Mouse (Mus musculus) CH12.LX (cell line): ENCODE measurements around the gene Dcdc2b. TPM values are rescaled to one million over a fixed set of nuclear protein-coding genes. Genes with fewer than 3 reads are reported as not detected.

Experiments used
- DNase-seq: peaks from one replicate; pipeline ENCODE4 v3.0.0-alpha.2; 2013; ENCODE audit errors: extremely low read depth
- H3K27ac ChIP-seq: 2 replicates; pipeline ENCODE4 v1.5.1; 2012; ENCODE audit warnings: low read depth, mild to moderate bottlenecking, control low read depth, moderate library complexity; ENCODE audit not compliant: insufficient read depth
- H3K27me3 ChIP-seq: replicated peaks from 2 replicates; pipeline ENCODE3; 2012; ENCODE audit warnings: inconsistent platforms
- H3K36me3 ChIP-seq, 2 experiments: replicated peaks in 1 of 2; 2 replicates each; pipeline versions ENCODE3 to v1.6.1; 2012; ENCODE audit warnings: inconsistent platforms in 1 of 2, low read length in 1 of 2, mild to moderate bottlenecking in 1 of 2, mixed read lengths in 1 of 2, moderate library complexity in 1 of 2; ENCODE audit not compliant: control insufficient read depth in 1 of 2, insufficient read depth in 1 of 2
- H3K4me1 ChIP-seq, 2 experiments: 2 replicates each; pipeline ENCODE4 v1.6.1; 2012; ENCODE audit warnings: inconsistent platforms in 1 of 2, moderate library complexity in 1 of 2; ENCODE audit not compliant: insufficient read depth in 2 of 2, control insufficient read depth in 1 of 2
- H3K4me2 ChIP-seq: 2 replicates; pipeline ENCODE4 v1.6.1; 2012; ENCODE audit warnings: low read depth, mild to moderate bottlenecking, control low read depth; ENCODE audit not compliant: poor library complexity, insufficient read depth, severe bottlenecking
- H3K4me3 ChIP-seq, 3 experiments: fragments of 150-350 bp in 1 of 3; sonication (generic) in 1 of 3; replicated peaks in 1 of 3; 2 replicates each; pipeline versions ENCODE3 to v1.5.1; 2011 to 2012; ENCODE audit warnings: low read depth in 2 of 3, low read length in 2 of 3, mild to moderate bottlenecking in 2 of 3, moderate library complexity in 2 of 3, control low read depth in 1 of 3, improper control_type of control experiment in 1 of 3, inconsistent platforms in 1 of 3, mixed read lengths in 1 of 3; ENCODE audit not compliant: poor library complexity in 1 of 3
- H3K79me2 ChIP-seq: replicated peaks from 2 replicates; pipeline ENCODE4 v1.6.1; 2012; ENCODE audit warnings: mild to moderate bottlenecking, moderate library complexity; ENCODE audit not compliant: control insufficient read depth, poor library complexity, insufficient read depth, severe bottlenecking; ENCODE audit errors: extremely low read depth
- H3K9ac ChIP-seq: 2 replicates; pipeline ENCODE4 v1.6.1; 2012; ENCODE audit warnings: low read depth, mild to moderate bottlenecking, control low read depth, moderate library complexity; ENCODE audit not compliant: insufficient read depth
- H3K9me3 ChIP-seq: replicated peaks from 2 replicates; pipeline ENCODE3; 2012; ENCODE audit warnings: low read length, inconsistent platforms, mixed read lengths
- CHD1 ChIP-seq: IDR thresholded peaks from 2 replicates; pipeline ENCODE4 v1.6.1; 2012; ENCODE audit warnings: low read depth, low read length, improper control_type of control experiment, inconsistent platforms
- CHD2 ChIP-seq: IDR thresholded peaks from 2 replicates; pipeline ENCODE4 v1.6.1; 2011; ENCODE audit warnings: low read length, improper control_type of control experiment
- E2F4 ChIP-seq: IDR thresholded peaks from 2 replicates; pipeline ENCODE4 v1.6.1; 2011; ENCODE audit warnings: low read depth, low read length, improper control_type of control experiment; ENCODE audit not compliant: insufficient replicate concordance
- ELF1 ChIP-seq: IDR thresholded peaks from 2 replicates; pipeline ENCODE4 v1.6.1; 2014; ENCODE audit warnings: low read depth, mild to moderate bottlenecking, inconsistent platforms, low read length, improper control_type of control experiment
- EP300 ChIP-seq: IDR thresholded peaks from 2 replicates; pipeline ENCODE4 v1.6.1; 2011; ENCODE audit warnings: low read length, improper control_type of control experiment
- ETS1 ChIP-seq: conservative IDR thresholded peaks from 2 replicates; pipeline ENCODE4 v1.6.1; 2012; ENCODE audit warnings: low read depth, mild to moderate bottlenecking, inconsistent platforms, low read length, improper control_type of control experiment, moderate library complexity
- GABPA ChIP-seq: IDR thresholded peaks from 2 replicates; pipeline ENCODE4 v1.6.1; 2012; ENCODE audit warnings: low read depth, low read length, improper control_type of control experiment, inconsistent platforms; ENCODE audit not compliant: insufficient replicate concordance
- IRF4 ChIP-seq: IDR thresholded peaks from 2 replicates; pipeline ENCODE4 v1.6.1; 2014; ENCODE audit warnings: low read depth, mild to moderate bottlenecking, inconsistent platforms, low read length, improper control_type of control experiment
- JUN ChIP-seq: IDR thresholded peaks from 2 replicates; pipeline ENCODE4 v1.6.1; 2011; ENCODE audit warnings: low read depth, mild to moderate bottlenecking, low read length, improper control_type of control experiment, moderate library complexity; ENCODE audit not compliant: insufficient read depth
- JUND ChIP-seq: conservative IDR thresholded peaks from 2 replicates; pipeline ENCODE4 v1.6.1; 2011; ENCODE audit warnings: low read depth, low read length, improper control_type of control experiment
- KAT2A ChIP-seq: IDR thresholded peaks from 2 replicates; pipeline ENCODE4 v1.6.1; 2012; ENCODE audit warnings: low read length, improper control_type of control experiment, inconsistent platforms; ENCODE audit not compliant: insufficient replicate concordance
- MEF2A ChIP-seq: IDR thresholded peaks from 2 replicates; pipeline ENCODE4 v1.6.1; 2014; ENCODE audit warnings: low read depth, mild to moderate bottlenecking, inconsistent platforms, low read length, improper control_type of control experiment, borderline replicate concordance
- MXI1 ChIP-seq: IDR thresholded peaks from 2 replicates; pipeline ENCODE4 v1.6.1; 2011; ENCODE audit warnings: mild to moderate bottlenecking, low read depth, low read length, improper control_type of control experiment
- MYC ChIP-seq: IDR thresholded peaks from 2 replicates; pipeline ENCODE4 v1.6.1; 2011; ENCODE audit warnings: low read depth, mild to moderate bottlenecking, improper control_type of control experiment, low read length
- NELFE ChIP-seq: IDR thresholded peaks from 2 replicates; pipeline ENCODE4 v1.6.1; 2011; ENCODE audit warnings: low read depth, low read length, improper control_type of control experiment
- NRF1 ChIP-seq: IDR thresholded peaks from 2 replicates; pipeline ENCODE4 v1.6.1; 2014; ENCODE audit warnings: low read depth, mild to moderate bottlenecking, inconsistent platforms, low read length, improper control_type of control experiment, moderate library complexity
- PAX5 ChIP-seq: IDR thresholded peaks from 2 replicates; pipeline ENCODE4 v1.6.1; 2012; ENCODE audit warnings: low read length, inconsistent platforms, mixed read lengths
- POLR2A ChIP-seq: IDR thresholded peaks from 2 replicates; pipeline ENCODE4 v1.6.1; 2011; ENCODE audit warnings: low read depth, mild to moderate bottlenecking, improper control_type of control experiment, low read length
- POLR2AphosphoS2 ChIP-seq: IDR thresholded peaks from 2 replicates; pipeline ENCODE4 v1.6.1; 2011; ENCODE audit warnings: low read depth, low read length, improper control_type of control experiment
- RAD21 ChIP-seq: IDR thresholded peaks from 2 replicates; pipeline ENCODE4 v1.6.1; 2011; ENCODE audit warnings: low read depth, mild to moderate bottlenecking, low read length, improper control_type of control experiment, moderate library complexity
- SIN3A ChIP-seq: IDR thresholded peaks from 2 replicates; pipeline ENCODE4 v1.6.1; 2012; ENCODE audit warnings: low read length, improper control_type of control experiment, inconsistent platforms
- SMC3 ChIP-seq: IDR thresholded peaks from 2 replicates; pipeline ENCODE4 v1.6.1; 2011; ENCODE audit warnings: low read depth, low read length, improper control_type of control experiment
- TBP ChIP-seq: conservative IDR thresholded peaks from 2 replicates; pipeline ENCODE4 v1.6.1; 2011; ENCODE audit warnings: low read depth, low read length, improper control_type of control experiment
- TCF12 ChIP-seq: IDR thresholded peaks from 2 replicates; pipeline ENCODE4 v1.6.1; 2014; ENCODE audit warnings: low read depth, mild to moderate bottlenecking, inconsistent platforms, low read length, improper control_type of control experiment
- USF1 ChIP-seq: IDR thresholded peaks from 2 replicates; pipeline ENCODE4 v1.6.1; 2014; ENCODE audit warnings: low read depth, mild to moderate bottlenecking, inconsistent platforms, low read length, improper control_type of control experiment
- USF2 ChIP-seq: conservative IDR thresholded peaks from 2 replicates; pipeline ENCODE4 v1.6.1; 2011; ENCODE audit warnings: low read depth, low read length, improper control_type of control experiment
- ZKSCAN1 ChIP-seq: IDR thresholded peaks from 2 replicates; pipeline ENCODE4 v1.6.1; 2012; ENCODE audit warnings: low read depth, inconsistent platforms, low read length, improper control_type of control experiment, borderline replicate concordance
- ZMIZ1 ChIP-seq: IDR thresholded peaks from 2 replicates; pipeline ENCODE4 v1.6.1; 2012; ENCODE audit warnings: low read depth, mild to moderate bottlenecking, inconsistent platforms, low read length, improper control_type of control experiment
- dilution Hi-C: fragments of 300-500 bp; cut with MboI; formaldehyde crosslinking; loops from 2 replicates; pipeline ENCODE4 v1.14.3; 2020; ENCODE audit warnings: low sequenced_read_pairs; ENCODE audit not compliant: extremely low pct_unique_long_range_greater_than_20kb, extremely low pct_ligation_motif_present
- in situ Hi-C: fragments of 300-500 bp; cut with MboI; formaldehyde crosslinking; loops from 3 replicates; pipeline ENCODE4 v1.14.3; 2019; ENCODE audit warnings: low sequenced_read_pairs, low pct_ligation_motif_present, low pct_unique_long_range_greater_than_20kb, mixed read lengths
- polyA plus RNA-seq: library from polyadenylated mRNA; unstranded; fragments of >175 nt; gene quantifications from 2 replicates; pipeline ENCODE4 v1.2.1, GENCODE M21; 2012; ENCODE audit warnings: low read depth; ENCODE audit not compliant: insufficient read length
- total RNA-seq, 2 experiments: library from RNA; depleted of rRNA; stranded (reverse); fragments of 300-350 nt in 1 of 2; fragments of >200 nt in 1 of 2; gene quantifications; 2 replicates each; pipeline ENCODE4 v1.2.3; 2012 to 2014

The Dcdc2b gene
- total and polyA plus RNA-seq, 3 experiments, result 0.66 to 1.6 TPM; not detected in 1

GRCm38 (mm10) chr4:129641756-129642155 is 27.7 kb upstream of the Dcdc2b start:
- TF ChIP-seq CHD2, result no peak
- TF ChIP-seq KAT2A, result no peak
- TF ChIP-seq JUND, result no peak
- TF ChIP-seq RAD21, result no peak
- TF ChIP-seq TBP, result no peak
- TF ChIP-seq USF2, result no peak
- TF ChIP-seq MYC, result no peak
- no peak for TF ChIP-seq NELFE
- TF ChIP-seq POLR2A, result no peak
- TF ChIP-seq CHD1, result no peak
- TF ChIP-seq SIN3A, result no peak
- no peak for TF ChIP-seq POLR2AphosphoS2
- TF ChIP-seq PAX5, result no peak
- in situ Hi-C loops, result no loop called here
- Histone ChIP-seq H3K9me3 (no peaks in the 10 kb centered on the region), H3K4me3 (peak overlapping the region in 2 of 3 experiments; percentile 61 to 62), H3K4me2 (peak overlapping the region; percentile 59; the same call in 1 of the 2 replicates), H3K36me3 (peaks cover 42 to 66% of the 10 kb centered on the region in 2 experiments), H3K79me2 (peaks cover 25% of the 10 kb centered on the region), H3K27ac (no peak overlapping the region), H3K4me1 (peaks cover 4 to 39% of the 10 kb centered on the region in 2 experiments), H3K27me3 (no peaks in the 10 kb centered on the region), H3K9ac (peak overlapping the region; percentile 76)
- DNase-seq, result no peak
- dilution Hi-C loops, result no loop called here

DNA sequence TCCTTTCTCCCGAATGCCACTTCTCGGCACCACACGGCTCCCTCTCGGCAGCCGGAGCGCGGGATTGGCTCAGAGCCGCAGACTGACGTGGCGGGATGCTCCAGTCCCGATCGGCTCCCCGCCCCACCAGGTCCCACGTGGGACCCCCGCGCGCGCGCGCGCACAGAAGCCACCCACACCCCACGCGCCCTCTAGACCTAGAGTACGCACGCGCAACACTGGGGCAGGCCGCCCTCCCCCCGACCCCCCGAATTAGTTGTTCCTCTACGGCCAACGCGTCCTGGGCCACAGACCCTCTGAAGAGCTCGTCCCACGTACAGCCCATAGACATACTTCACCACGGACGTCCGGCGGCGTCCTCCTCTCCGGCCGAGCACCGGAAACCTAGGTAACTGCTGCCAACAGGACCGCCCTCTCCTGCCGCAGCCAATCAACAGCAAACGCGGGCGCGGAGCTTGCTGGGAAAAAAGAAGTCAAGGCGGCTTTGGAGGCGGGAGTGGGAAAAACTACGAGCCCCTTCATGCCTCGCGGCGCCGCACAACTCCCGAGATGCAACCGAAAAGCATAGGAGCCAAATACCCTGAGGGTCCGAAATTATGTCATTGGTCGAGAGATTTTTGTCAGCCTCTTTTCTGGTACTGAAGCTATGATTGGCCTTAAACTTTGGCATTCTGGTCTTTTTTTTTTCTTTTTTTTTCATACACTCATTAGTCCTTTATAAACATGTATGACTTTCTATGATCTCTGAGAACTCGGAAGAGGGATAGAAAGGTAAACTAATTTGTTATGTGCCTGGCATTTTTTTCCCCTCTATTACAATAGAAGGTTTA is 26.8 kb upstream of the Dcdc2b start, which contains the start of gene Txlna:
Gene Txlna, minus strand, starts transcription at position 428 of the 830 bp plus-strand sequence.
- in situ Hi-C loops, result no loop called here
- Histone ChIP-seq H3K9me3 (no peaks in the 10 kb centered on the region), H3K4me3 (peak within 1 kb of the TSS; percentile 61 to 83 (median 76)), H3K4me1 (peaks cover 4 to 39% of the 10 kb centered on the region in 2 experiments), H3K79me2 (peaks cover 28% of the 10 kb centered on the region), H3K36me3 (peaks cover 43 to 66% of the 10 kb centered on the region in 2 experiments), H3K4me2 (peak within 1 kb of the TSS; percentile 90), H3K9ac (peak within 1 kb of the TSS; percentile 95), H3K27ac (peak within 1 kb of the TSS; percentile 78), H3K27me3 (no peaks in the 10 kb centered on the region)
- peak; percentile 98 for DNase-seq
- dilution Hi-C loops, result no loop called here
- TF ChIP-seq PAX5, result no peak
- no peak for TF ChIP-seq EP300
- TF ChIP-seq E2F4, result no peak; the same call in 1 of the 2 replicates
- 0 out of 2 replicates have a peak, but pooled peaks have one; percentile 7 for TF ChIP-seq JUND
- TF ChIP-seq NELFE, result peak; percentile 96
- TF ChIP-seq MXI1, result peak; percentile 94
- TF ChIP-seq KAT2A, result peak; percentile 90; the same call in 1 of the 2 replicates
- TF ChIP-seq MYC, result no peak
- peak; percentile 49; the same call in 1 of the 2 replicates for TF ChIP-seq GABPA
- TF ChIP-seq JUN, result no peak
- peak; percentile 81 for TF ChIP-seq ZMIZ1
- TF ChIP-seq USF1, result peak; percentile 68
- TF ChIP-seq IRF4, result 0 out of 2 replicates have a peak, but pooled peaks have one; percentile 15
- no peak for TF ChIP-seq SMC3
- peak; percentile 80; the same call in 1 of the 2 replicates for TF ChIP-seq ELF1
- TF ChIP-seq CHD2, result peak; percentile 19; the same call in 1 of the 2 replicates
- peak; percentile 34; the same call in 1 of the 2 replicates for TF ChIP-seq ETS1
- TF ChIP-seq CHD1, result 0 out of 2 replicates have a peak, but pooled peaks have one; percentile 77
- peak; percentile 72 for TF ChIP-seq SIN3A
- no peak for TF ChIP-seq ZKSCAN1
- TF ChIP-seq POLR2A, result peak; percentile 98
- 0 out of 2 replicates have a peak, but pooled peaks have one; percentile 44 for TF ChIP-seq MEF2A
- peak; percentile 86 for TF ChIP-seq NRF1
- TF ChIP-seq TCF12, result peak; percentile 68
